Mouse (Mus musculus) midbrain, embryonic 14.5 days (tissue): Measurements from ENCODE around the gene Mrgbp. TPM values are rescaled to one million over a fixed set of nuclear protein-coding genes. Genes with fewer than 3 reads are reported as not detected.

Source experiments
- ATAC-seq: fragments of 200-750 bp; cut with Nextera tagmentation; 2 replicates; pipeline ENCODE4 v1.8.0; 2017; ENCODE audit warnings: moderate number of reproducible peaks, moderate library complexity; ENCODE audit not compliant: low FRiP score, low TSS enrichment
- DNase-seq: peaks from one replicate; pipeline ENCODE4 v3.0.0-alpha.2; 2015
- H3K27ac ChIP-seq: fragments of 300-500 bp; sonication (generic); replicated peaks from 2 replicates; pipeline ENCODE4 v1.5.1; 2014; ENCODE audit warnings: mild to moderate bottlenecking, low read depth, low read length, moderate library complexity
- H3K27me3 ChIP-seq: fragments of 300-500 bp; sonication (generic); 2 replicates; pipeline ENCODE4 v1.6.1; 2014; ENCODE audit warnings: low read length, control low read depth, mixed read lengths; ENCODE audit not compliant: control insufficient read depth, insufficient read depth
- H3K36me3 ChIP-seq: fragments of 300-500 bp; sonication (generic); 2 replicates; pipeline ENCODE4 v1.6.1; 2014; ENCODE audit warnings: low read length, control low read depth; ENCODE audit not compliant: control insufficient read depth, insufficient read depth
- H3K4me1 ChIP-seq: fragments of 300-500 bp; sonication (generic); 2 replicates; pipeline ENCODE4 v1.6.1; 2014; ENCODE audit warnings: mild to moderate bottlenecking, antibody characterized with exemption, low read length, control low read depth; ENCODE audit not compliant: control insufficient read depth, insufficient read depth
- H3K4me2 ChIP-seq: fragments of 300-500 bp; sonication (generic); 2 replicates; pipeline ENCODE4 v1.6.1; 2014; ENCODE audit warnings: mild to moderate bottlenecking, low read length, moderate library complexity
- H3K4me3 ChIP-seq: fragments of 300-500 bp; sonication (generic); replicated peaks from 2 replicates; pipeline ENCODE4 v1.5.1; 2014; ENCODE audit warnings: low read depth, low read length
- H3K9ac ChIP-seq: fragments of 300-500 bp; sonication (generic); replicated peaks from 2 replicates; pipeline ENCODE4 v1.6.1; 2014; ENCODE audit warnings: mild to moderate bottlenecking, low read length, moderate library complexity
- H3K9me3 ChIP-seq: fragments of 300-500 bp; sonication (generic); 2 replicates; pipeline ENCODE4 v1.6.1; 2016; ENCODE audit warnings: low read length, control low read depth, mixed read lengths; ENCODE audit not compliant: control insufficient read depth
- WGBS: fragments of 180-500 bp; shearing (Covaris S2); extraction: QIAGEN DNeasy Blood & Tissue Kit; methylation state at CpG from one replicate; pipeline ENCODE4 v1.1.7; 2014; 5-methylcytosine and 5-hydroxymethylcytosine counted together
- polyA plus RNA-seq: library from polyadenylated mRNA; unstranded; fragments of >200 nt; fragmentation: Nextera tagmentation; extraction: Ambion mirVana; gene quantifications from 2 replicates; pipeline ENCODE4 v1.2.1, GENCODE M21; 2014

Gene Mrgbp
- 46.8 and 49.5 TPM in 2 replicates for polyA plus RNA-seq

DNA sequence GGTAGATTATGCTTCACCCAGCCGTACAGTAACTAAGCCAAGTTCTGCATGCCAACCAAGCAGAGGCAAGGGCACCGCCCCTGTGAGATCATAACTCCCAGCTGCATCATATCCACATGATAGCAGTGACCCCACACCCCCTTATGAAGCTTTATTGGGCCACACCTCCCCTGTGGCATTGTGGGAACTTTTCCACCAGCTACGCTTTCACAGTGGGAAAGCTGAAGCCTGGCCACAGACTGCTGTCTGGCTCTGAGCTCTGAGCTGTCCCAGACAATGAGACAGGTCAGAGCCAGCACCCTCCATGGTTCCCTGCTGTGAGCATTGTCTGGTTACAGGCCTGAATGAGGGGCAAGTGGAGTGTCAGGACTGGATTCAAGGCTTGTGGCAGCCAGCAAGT lies at the start of gene Mrgbp:
Gene Mrgbp, plus strand, starts transcription at position 303 of the 400 bp plus-strand sequence.
- Histone ChIP-seq H3K27ac (no peak within 1 kb of the TSS), H3K4me1 (peaks cover 11% of the 10 kb centered on the region), H3K4me2 (no peak within 1 kb of the TSS), H3K9me3 (no peaks in the 10 kb centered on the region), H3K4me3 (no peak within 1 kb of the TSS), H3K9ac (no peak within 1 kb of the TSS), H3K36me3 (peaks cover 14% of the 10 kb centered on the region), H3K27me3 (peaks cover 3% of the 10 kb centered on the region; the same call in 1 of the 2 replicates)
- WGBS, result 74% methylated on average over 3 of the region's 3 CpGs
- no peak for ATAC-seq
- no peak for DNase-seq

DNA sequence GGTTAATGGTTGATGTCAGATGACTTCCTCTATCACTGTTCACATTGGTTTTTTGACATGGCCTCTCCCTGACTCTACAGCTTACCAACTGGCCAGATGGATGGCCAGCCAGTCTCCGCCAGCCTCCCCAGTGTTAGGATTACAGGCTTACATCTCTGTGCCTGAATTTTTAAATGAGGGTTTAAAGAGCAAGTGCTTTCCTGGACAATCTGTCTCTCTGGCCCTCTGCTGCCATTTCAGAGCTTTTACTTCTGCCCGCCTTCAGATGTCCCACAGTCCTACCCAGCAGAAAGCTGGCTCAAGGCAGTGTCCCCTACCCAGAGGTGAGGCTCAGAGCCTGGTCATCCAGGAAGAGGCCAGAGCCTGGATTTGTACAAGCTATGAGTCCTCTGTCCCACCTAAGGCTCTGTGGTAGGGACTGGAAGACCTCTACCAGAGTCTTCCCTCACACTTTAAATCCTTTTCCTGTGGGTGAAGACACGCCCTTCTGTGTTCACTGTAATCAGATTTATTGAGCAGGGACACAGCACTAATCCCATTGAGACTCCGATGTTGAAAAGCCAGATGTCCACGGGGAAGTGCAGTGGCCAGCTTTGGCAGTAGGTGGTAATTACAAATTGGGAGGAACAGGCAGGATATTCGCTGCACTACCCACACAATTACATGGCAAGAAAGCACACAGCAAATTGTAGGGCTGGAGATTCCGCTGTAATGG lies 49.3 kb upstream of the Mrgbp start:
- no peak overlapping the region for H3K4me2 ChIP-seq
- no peak for ATAC-seq
- no peak overlapping the region for H3K9ac ChIP-seq
- no peaks in the 10 kb centered on the region for H3K9me3 ChIP-seq
- H3K36me3 ChIP-seq, result no peaks in the 10 kb centered on the region
- H3K27me3 ChIP-seq, result no peaks in the 10 kb centered on the region
- DNase-seq, result no peak
- H3K4me1 ChIP-seq, result peaks cover 31% of the 10 kb centered on the region
- H3K27ac ChIP-seq, result peak overlapping the region; percentile 33; the same call in 1 of the 2 replicates
- 39% methylated on average over 7 of the region's 7 CpGs for WGBS
- no peak overlapping the region for H3K4me3 ChIP-seq

DNA sequence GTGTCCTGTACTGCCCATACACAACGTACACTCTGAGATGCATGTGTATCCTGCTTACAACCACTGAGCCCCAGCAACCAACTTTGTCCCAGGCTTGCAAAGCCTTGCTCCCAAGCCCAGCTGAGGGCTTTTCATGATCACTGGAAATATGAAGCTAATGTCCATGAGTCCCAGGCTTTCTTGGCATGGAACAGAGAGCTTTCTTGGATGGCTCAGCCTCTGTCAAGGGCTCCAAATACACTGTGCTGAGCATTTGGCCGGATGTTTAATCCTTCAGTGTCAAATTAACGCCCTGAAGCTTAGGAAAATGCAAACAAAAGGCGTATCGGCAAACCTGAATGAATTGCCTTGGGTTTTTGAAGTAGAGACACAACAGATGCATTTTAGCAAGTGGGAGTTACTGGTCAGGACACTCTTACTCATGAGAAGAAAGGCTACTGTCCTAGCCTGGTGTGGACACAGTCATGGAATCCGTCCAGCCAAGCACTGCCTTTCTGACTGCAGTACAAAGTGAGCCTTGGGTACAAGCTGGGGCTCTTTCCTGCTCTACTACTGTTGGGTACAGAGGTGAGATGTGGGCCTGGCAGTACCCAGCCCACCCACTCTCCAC lies 48.6 kb upstream of the Mrgbp start:
- H3K36me3 ChIP-seq, result no peaks in the 10 kb centered on the region
- WGBS, result 31% methylated on average over 6 of the region's 6 CpGs
- H3K4me2 ChIP-seq, result no peak overlapping the region
- no peaks in the 10 kb centered on the region for H3K9me3 ChIP-seq
- peak; percentile 24 for DNase-seq
- ATAC-seq, result no peak
- peak overlapping the region; percentile 33; the same call in 1 of the 2 replicates for H3K27ac ChIP-seq
- H3K4me1 ChIP-seq, result peaks cover 29% of the 10 kb centered on the region
- H3K4me3 ChIP-seq, result no peak overlapping the region
- no peak overlapping the region for H3K9ac ChIP-seq
- no peaks in the 10 kb centered on the region for H3K27me3 ChIP-seq

DNA sequence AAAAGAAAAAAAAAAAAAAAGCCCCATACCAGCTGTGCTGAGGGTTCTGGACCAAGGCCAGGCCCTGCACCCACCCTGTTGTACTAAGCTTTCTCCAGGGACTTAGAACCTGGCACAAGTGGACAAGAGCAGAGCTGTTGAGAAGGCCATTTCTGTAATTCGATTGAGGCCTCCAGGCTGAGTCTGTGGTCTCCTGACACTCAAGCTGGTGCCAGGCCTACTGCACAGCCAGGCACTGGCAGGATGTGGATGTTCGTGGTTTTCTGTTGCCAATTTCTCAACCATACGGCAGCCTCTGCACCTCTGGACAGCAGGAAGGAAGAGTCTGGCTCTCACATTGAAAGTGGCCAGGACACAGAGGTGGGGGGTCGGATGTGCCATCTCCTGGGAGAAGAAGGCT lies 47.9 kb upstream of the Mrgbp start:
- H3K4me2 ChIP-seq, result no peak overlapping the region
- H3K4me1 ChIP-seq, result peaks cover 22% of the 10 kb centered on the region
- H3K27ac ChIP-seq, result no peak overlapping the region
- no peaks in the 10 kb centered on the region for H3K9me3 ChIP-seq
- H3K9ac ChIP-seq, result no peak overlapping the region
- H3K4me3 ChIP-seq, result no peak overlapping the region
- ATAC-seq (no peak), DNase-seq (no peak)
- H3K27me3 ChIP-seq, result no peaks in the 10 kb centered on the region
- 85% methylated on average over 4 of the region's 4 CpGs for WGBS
- no peaks in the 10 kb centered on the region for H3K36me3 ChIP-seq

DNA sequence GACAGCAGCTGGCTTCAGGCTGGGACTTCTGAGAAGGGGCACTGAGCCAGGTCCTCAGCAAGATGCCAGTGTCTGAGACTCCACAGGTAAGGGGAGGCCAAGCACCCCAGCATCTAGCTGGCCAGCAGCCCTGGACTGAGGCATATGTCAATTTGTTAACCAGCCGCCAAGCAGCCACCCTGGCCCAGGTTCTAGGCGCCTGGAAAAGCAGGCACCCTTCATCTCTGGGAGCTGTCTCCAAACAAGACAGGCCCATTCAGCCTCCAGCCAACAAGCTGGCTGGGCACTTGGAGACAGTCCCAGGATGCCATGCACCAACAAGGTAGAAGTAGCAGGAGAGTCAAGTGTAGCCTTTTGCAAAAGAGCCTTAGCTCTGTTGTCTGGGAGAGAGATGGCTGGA lies 37.4 kb upstream of the Mrgbp start:
- H3K9ac ChIP-seq, result no peak overlapping the region
- H3K9me3 ChIP-seq, result no peaks in the 10 kb centered on the region
- ATAC-seq (no peak), DNase-seq (no peak)
- no peak overlapping the region for H3K4me3 ChIP-seq
- peaks cover 7% of the 10 kb centered on the region for H3K4me1 ChIP-seq
- H3K27me3 ChIP-seq, result no peaks in the 10 kb centered on the region
- no peak overlapping the region for H3K27ac ChIP-seq
- no peaks in the 10 kb centered on the region for H3K36me3 ChIP-seq
- H3K4me2 ChIP-seq, result no peak overlapping the region
- 84% methylated on average over 2 of the region's 2 CpGs for WGBS

DNA sequence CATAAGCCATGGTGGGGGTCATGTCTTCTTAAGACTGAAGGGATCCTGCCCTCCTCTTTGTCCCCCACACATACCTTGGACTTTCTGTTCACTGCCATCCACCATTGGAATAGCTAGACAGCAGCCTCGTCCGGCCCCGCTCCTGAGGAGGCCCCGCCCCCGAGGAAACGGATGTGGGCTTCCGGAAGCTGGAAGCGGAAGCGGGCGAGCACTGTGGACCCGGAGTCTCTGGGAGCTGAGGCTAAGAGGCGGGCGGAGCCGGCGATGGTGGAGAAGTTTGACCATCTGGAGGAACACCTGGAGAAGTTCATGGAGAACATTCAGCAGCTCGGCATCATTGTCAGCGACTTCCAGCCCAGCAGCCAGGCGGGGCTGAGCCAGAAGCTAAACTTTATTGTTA lies 36.1 kb upstream of the Mrgbp start:
- Histone ChIP-seq H3K9me3 (no peaks in the 10 kb centered on the region), H3K9ac (no peak overlapping the region), H3K27ac (no peak overlapping the region), H3K27me3 (no peaks in the 10 kb centered on the region), H3K4me3 (no peak overlapping the region), H3K36me3 (no peaks in the 10 kb centered on the region), H3K4me2 (no peak overlapping the region), H3K4me1 (peaks cover 7% of the 10 kb centered on the region)
- ATAC-seq, result no peak
- no peak for DNase-seq
- WGBS, result 85% methylated on average over 18 of the region's 18 CpGs

DNA sequence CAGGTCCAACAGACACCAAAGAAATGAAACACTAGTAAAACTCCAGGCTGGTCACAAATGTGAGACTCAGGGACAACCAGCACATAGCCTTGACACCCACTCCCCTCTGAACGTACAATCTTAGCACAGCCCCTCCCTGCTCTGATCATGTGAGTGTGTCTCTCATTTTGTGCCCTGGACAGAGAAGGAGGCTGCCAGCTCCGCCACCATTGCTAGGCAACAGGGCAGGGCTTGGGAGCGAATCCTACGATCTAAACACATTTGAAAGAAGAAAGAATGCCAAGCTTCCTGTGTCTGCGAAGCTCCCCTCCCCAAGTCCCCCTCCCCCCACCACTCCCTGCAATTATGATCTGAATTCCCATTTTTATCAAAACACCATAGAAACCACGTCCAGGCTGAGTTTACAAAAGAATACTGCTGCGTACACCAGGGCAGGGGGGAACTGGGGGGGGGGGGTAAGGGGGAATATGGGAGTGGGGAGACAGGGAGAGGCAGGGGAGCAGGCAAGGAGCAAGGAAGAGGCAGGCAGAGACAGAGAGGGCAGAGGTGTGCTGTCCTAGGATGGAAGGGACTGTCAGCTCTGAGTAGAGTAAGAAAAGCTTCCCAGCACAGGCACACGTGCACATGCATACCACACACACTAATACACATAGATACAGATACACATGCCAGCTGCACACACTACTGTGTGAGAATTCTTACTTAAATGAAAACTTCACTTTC lies 33.6 kb upstream of the Mrgbp start:
- H3K27me3 ChIP-seq, result no peaks in the 10 kb centered on the region
- peak overlapping the region; percentile 42 for H3K4me2 ChIP-seq
- ATAC-seq, result peak; percentile 78
- no peak overlapping the region for H3K4me3 ChIP-seq
- 0 out of 2 replicates have a peak overlapping the region, but pooled peaks have one; percentile 21 for H3K27ac ChIP-seq
- WGBS, result 3% methylated on average over 8 of the region's 8 CpGs
- H3K36me3 ChIP-seq, result no peaks in the 10 kb centered on the region
- H3K4me1 ChIP-seq, result peaks cover 7% of the 10 kb centered on the region
- H3K9ac ChIP-seq, result no peak overlapping the region; the same call in 1 of the 2 replicates
- DNase-seq, result peak; percentile 79
- H3K9me3 ChIP-seq, result no peaks in the 10 kb centered on the region

DNA sequence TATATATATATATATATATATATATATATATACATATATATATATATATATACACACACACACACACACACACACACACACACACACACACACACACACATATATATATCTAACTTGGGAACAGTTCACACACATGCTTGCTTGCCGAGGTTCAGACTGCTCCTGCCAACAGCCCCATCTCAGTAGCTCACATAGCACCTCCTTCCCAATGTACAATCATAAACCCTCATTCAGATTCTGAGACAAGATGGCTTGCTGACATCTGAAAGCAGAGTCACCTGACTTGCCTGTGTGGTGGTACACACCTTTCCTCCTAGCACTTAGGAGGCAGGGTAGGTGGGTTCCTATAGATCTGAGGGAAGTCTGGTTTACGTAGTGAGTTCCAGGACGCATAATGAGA lies 28.8 kb upstream of the Mrgbp start:
- WGBS, result 86% methylated on average over 3 of the region's 3 CpGs

More for the DNA sequence above, 28.8 kb upstream of the Mrgbp start:
- H3K4me3 ChIP-seq, result no peak overlapping the region
- H3K4me2 ChIP-seq, result no peak overlapping the region
- H3K9me3 ChIP-seq, result no peaks in the 10 kb centered on the region
- ATAC-seq (no peak), DNase-seq (no peak)
- no peak overlapping the region for H3K9ac ChIP-seq
- H3K4me1 ChIP-seq, result peaks cover 7% of the 10 kb centered on the region
- H3K27me3 ChIP-seq, result no peaks in the 10 kb centered on the region
- H3K27ac ChIP-seq, result no peak overlapping the region
- H3K36me3 ChIP-seq, result no peaks in the 10 kb centered on the region
